Mouse (Mus musculus): ENCODE results near the gene Bsn. TPM values are rescaled to one million over a fixed set of nuclear protein-coding genes. Genes with fewer than 3 reads are reported as not detected.

Bsn gene
- polyA plus RNA-seq, 1 experiment from 2014 or later: 4.4 TPM

DNA sequence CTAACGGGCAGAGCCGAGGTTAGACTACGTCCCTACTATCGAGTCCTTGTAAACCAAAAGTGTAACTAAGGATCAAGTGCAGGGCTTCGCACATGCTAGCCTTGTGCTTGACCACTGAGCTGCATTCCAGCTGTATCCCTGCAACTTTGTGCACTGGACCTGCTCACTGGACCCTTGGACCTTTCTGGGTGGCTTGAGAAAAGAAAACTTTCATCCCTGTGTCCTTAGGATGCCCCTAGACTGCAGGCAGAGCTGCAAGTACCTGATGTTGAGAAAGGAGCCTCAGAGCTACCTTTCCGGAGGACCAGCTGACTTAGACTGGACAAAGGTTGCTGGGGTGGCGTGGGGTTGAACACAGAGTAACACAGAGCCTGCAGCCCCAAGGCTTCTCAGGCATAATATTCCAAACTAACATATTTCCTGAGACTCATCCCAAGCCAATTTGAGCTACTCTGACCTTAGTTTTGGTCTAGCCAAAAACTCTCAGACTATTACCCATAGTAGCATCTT is 99.5 kb downstream of the Bsn start:
- Histone ChIP-seq H3K4me1 (replicated peaks; ENCODE audit: control insufficient read depth, insufficient read depth, low read length) (peaks cover 2% of the 10 kb centered on the region; the same call in 1 of the 2 replicates), H3K4me3 (ENCODE audit: low read depth, low read length) (no peak overlapping the region), H3K36me3 (ENCODE audit: control insufficient read depth, insufficient read depth, low read length) (peaks cover 10% of the 10 kb centered on the region; the same call in 1 of the 2 replicates), H3K27ac (ENCODE audit: low read depth, low read length) (no peak overlapping the region), H3K27me3 (ENCODE audit: control insufficient read depth, insufficient read depth, low read length) (no peaks in the 10 kb centered on the region), H3K4me2 (replicated peaks; ENCODE audit: low read depth, low read length) (no peak overlapping the region), H3K9me3 (ENCODE audit: control insufficient read depth, low read length) (no peaks in the 10 kb centered on the region), H3K9ac (ENCODE audit: low read depth, low read length) (no peak overlapping the region)
- DNase-seq (ENCODE audit: low spot score) (no peak), ATAC-seq (ENCODE audit: low FRiP score) (no peak)
- 98% methylated on average over 7 of the region's 7 CpGs for WGBS

DNA sequence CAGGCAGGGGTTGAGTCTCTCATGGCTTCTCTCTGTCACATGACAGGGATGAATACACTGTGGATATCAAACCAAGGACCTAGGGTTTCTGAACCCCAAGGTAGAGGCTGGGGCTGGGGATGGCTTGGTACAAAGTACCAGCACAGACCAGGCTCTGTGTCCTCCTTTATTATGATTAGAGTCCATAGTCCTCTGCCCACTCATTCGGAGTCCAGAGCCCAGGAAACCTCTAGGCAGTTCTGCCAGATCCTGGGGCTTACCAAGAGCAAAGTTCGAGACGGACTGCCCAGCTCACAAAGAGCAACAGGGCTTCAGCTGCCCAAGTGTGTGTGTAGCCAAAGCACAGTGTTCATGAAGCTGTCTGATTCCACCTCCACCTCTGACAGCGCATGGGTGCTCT is 104.9 kb downstream of the Bsn start:
- no peak overlapping the region for H3K27ac ChIP-seq (ENCODE audit: low read depth, low read length)
- peaks cover 22% of the 10 kb centered on the region for H3K27me3 ChIP-seq (ENCODE audit: control insufficient read depth, insufficient read depth, low read length)
- no peak overlapping the region for H3K9ac ChIP-seq (ENCODE audit: low read depth, low read length)
- ATAC-seq (ENCODE audit: low FRiP score) (no peak), DNase-seq (ENCODE audit: low spot score) (no peak)
- H3K36me3 ChIP-seq (ENCODE audit: control insufficient read depth, insufficient read depth, low read length): peaks cover 11% of the 10 kb centered on the region
- no peak overlapping the region for H3K4me2 ChIP-seq (replicated peaks; ENCODE audit: low read depth, low read length)
- H3K9me3 ChIP-seq (ENCODE audit: control insufficient read depth, low read length): no peaks in the 10 kb centered on the region
- no peak overlapping the region for H3K4me3 ChIP-seq (ENCODE audit: low read depth, low read length)
- WGBS: 93% methylated on average over 4 of the region's 4 CpGs
- H3K4me1 ChIP-seq (replicated peaks; ENCODE audit: control insufficient read depth, insufficient read depth, low read length): no peaks in the 10 kb centered on the region

DNA sequence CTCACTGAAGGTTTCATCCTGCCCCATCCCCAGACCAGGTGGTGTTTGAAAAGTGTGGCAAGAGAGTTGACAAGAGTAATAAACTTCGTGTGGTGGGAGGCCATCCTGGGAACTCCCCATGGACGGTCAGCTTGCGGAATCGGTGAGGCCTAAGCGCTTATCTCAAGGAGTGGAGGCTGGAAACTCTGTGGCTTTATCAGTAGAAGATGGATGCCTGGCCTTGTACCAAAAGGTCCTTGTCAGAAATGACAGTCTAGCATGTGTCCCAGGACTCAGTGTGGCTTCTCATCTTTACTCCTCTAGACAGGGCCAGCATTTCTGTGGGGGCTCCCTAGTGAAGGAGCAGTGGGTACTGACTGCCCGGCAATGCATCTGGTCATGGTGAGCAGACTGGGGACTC is 106.6 kb downstream of the Bsn start:
- Histone ChIP-seq H3K27me3 (ENCODE audit: control insufficient read depth, insufficient read depth, low read length) (peaks cover 22% of the 10 kb centered on the region), H3K9me3 (ENCODE audit: control insufficient read depth, low read length) (no peaks in the 10 kb centered on the region), H3K36me3 (ENCODE audit: control insufficient read depth, insufficient read depth, low read length) (peaks cover 11% of the 10 kb centered on the region), H3K9ac (ENCODE audit: low read depth, low read length) (no peak overlapping the region), H3K27ac (ENCODE audit: low read depth, low read length) (no peak overlapping the region), H3K4me2 (replicated peaks; ENCODE audit: low read depth, low read length) (no peak overlapping the region), H3K4me1 (replicated peaks; ENCODE audit: control insufficient read depth, insufficient read depth, low read length) (no peaks in the 10 kb centered on the region), H3K4me3 (ENCODE audit: low read depth, low read length) (no peak overlapping the region)
- DNase-seq (ENCODE audit: low spot score) (no peak), ATAC-seq (ENCODE audit: low FRiP score) (no peak)
- 77% methylated on average over 6 of the region's 6 CpGs for WGBS

DNA sequence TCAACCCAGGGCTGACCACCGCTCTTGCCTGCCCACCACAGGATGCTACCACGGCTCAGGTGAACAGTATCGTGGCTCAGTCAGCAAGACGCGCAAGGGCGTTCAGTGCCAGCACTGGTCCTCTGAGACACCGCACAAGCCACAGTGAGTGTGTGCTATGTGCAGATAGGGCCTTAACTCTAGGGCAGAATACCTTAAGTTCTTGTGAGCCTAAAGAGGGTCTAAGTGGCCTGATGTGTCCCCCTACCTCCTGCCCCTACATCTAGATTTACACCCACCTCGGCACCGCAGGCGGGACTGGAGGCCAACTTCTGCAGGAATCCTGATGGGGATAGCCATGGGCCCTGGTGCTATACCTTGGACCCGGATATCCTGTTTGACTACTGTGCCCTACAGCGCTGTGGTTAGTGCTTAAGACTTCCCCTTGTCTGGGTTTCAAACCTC is 107.2 kb downstream of the Bsn start, which contains the start of gene Rnf123:
Gene Rnf123 (minus strand): TSS at position 359 of the 444 bp plus-strand sequence.
- no peak within 1 kb of the TSS; the same call in 1 of the 2 replicates for H3K4me3 ChIP-seq (ENCODE audit: low read depth, low read length)
- H3K9ac ChIP-seq (ENCODE audit: low read depth, low read length): no peak within 1 kb of the TSS
- H3K27me3 ChIP-seq (ENCODE audit: control insufficient read depth, insufficient read depth, low read length): peaks cover 22% of the 10 kb centered on the region
- no peak for DNase-seq (ENCODE audit: low spot score)
- H3K9me3 ChIP-seq (ENCODE audit: control insufficient read depth, low read length): no peaks in the 10 kb centered on the region
- H3K4me2 ChIP-seq (replicated peaks; ENCODE audit: low read depth, low read length): peak within 1 kb of the TSS; percentile 14
- 37% methylated on average over 12 of the region's 12 CpGs for WGBS
- no peak within 1 kb of the TSS for H3K27ac ChIP-seq (ENCODE audit: low read depth, low read length)
- peaks cover 3% of the 10 kb centered on the region; the same call in 1 of the 2 replicates for H3K4me1 ChIP-seq (replicated peaks; ENCODE audit: control insufficient read depth, insufficient read depth, low read length)
- no peak for ATAC-seq (ENCODE audit: low FRiP score)
- H3K36me3 ChIP-seq (ENCODE audit: control insufficient read depth, insufficient read depth, low read length): peaks cover 11% of the 10 kb centered on the region

DNA sequence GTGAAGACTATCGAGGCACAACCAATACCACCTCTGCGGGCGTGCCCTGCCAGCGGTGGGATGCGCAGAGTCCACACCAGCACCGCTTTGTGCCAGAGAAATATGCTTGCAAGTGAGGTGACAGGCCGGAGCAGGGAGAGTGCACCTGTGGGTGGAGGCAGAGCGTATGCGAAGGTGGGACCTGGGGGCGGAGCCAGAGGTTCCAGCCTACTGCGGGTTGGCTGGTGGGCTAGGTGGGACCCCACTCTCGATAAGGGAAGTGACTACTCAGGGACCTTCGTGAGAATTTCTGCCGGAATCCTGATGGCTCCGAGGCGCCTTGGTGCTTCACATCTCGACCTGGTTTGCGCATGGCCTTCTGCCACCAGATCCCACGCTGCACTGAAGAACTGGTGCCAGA is 107.6 kb downstream of the Bsn start:
- DNase-seq (ENCODE audit: low spot score): no peak
- Histone ChIP-seq H3K4me3 (ENCODE audit: low read depth, low read length) (no peak overlapping the region; the same call in 1 of the 2 replicates), H3K9ac (ENCODE audit: low read depth, low read length) (no peak overlapping the region), H3K4me1 (replicated peaks; ENCODE audit: control insufficient read depth, insufficient read depth, low read length) (peaks cover 3% of the 10 kb centered on the region; the same call in 1 of the 2 replicates), H3K4me2 (replicated peaks; ENCODE audit: low read depth, low read length) (peak overlapping the region; percentile 14), H3K27ac (ENCODE audit: low read depth, low read length) (no peak overlapping the region), H3K36me3 (ENCODE audit: control insufficient read depth, insufficient read depth, low read length) (peaks cover 11% of the 10 kb centered on the region), H3K9me3 (ENCODE audit: control insufficient read depth, low read length) (no peaks in the 10 kb centered on the region), H3K27me3 (ENCODE audit: control insufficient read depth, insufficient read depth, low read length) (peaks cover 22% of the 10 kb centered on the region)
- no peak for ATAC-seq (ENCODE audit: low FRiP score)
- 7% methylated on average over 19 of the region's 19 CpGs for WGBS

DNA sequence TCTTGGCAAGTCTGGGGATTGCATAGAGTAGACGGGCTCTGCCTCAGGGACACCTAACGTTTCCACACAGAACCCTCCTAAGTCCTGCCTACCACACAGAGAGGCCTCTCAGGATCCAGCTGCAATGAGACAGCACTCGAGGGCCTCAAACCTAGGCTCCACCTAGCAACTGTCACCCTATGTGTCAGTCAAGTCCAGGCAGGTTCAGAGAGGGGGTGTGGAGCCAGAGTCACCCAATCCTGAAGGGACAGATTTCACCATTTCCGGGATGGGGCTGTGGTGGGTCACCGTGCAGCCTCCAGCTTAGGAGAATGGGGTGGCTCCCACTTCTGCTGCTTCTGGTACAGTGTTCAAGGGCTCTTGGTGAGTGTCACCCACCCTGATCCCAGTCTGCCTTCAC is 110.0 kb downstream of the Bsn start, which contains the start of gene Mst1:
Gene Mst1 (plus strand): TSS at position 269 of the 400 bp plus-strand sequence.
- no peak for DNase-seq (ENCODE audit: low spot score)
- Histone ChIP-seq H3K27me3 (ENCODE audit: control insufficient read depth, insufficient read depth, low read length) (peaks cover 22% of the 10 kb centered on the region), H3K27ac (ENCODE audit: low read depth, low read length) (no peak within 1 kb of the TSS; the same call in 1 of the 2 replicates), H3K4me3 (ENCODE audit: low read depth, low read length) (peak within 1 kb of the TSS; percentile 86), H3K36me3 (ENCODE audit: control insufficient read depth, insufficient read depth, low read length) (peaks cover 4% of the 10 kb centered on the region; the same call in 1 of the 2 replicates), H3K4me2 (replicated peaks; ENCODE audit: low read depth, low read length) (peak within 1 kb of the TSS; percentile 79), H3K4me1 (replicated peaks; ENCODE audit: control insufficient read depth, insufficient read depth, low read length) (peaks cover 3% of the 10 kb centered on the region; the same call in 1 of the 2 replicates), H3K9ac (ENCODE audit: low read depth, low read length) (peak within 1 kb of the TSS; percentile 98), H3K9me3 (ENCODE audit: control insufficient read depth, low read length) (no peaks in the 10 kb centered on the region)
- WGBS: 80% methylated on average over 5 of the region's 5 CpGs
- ATAC-seq (ENCODE audit: low FRiP score): no peak

DNA sequence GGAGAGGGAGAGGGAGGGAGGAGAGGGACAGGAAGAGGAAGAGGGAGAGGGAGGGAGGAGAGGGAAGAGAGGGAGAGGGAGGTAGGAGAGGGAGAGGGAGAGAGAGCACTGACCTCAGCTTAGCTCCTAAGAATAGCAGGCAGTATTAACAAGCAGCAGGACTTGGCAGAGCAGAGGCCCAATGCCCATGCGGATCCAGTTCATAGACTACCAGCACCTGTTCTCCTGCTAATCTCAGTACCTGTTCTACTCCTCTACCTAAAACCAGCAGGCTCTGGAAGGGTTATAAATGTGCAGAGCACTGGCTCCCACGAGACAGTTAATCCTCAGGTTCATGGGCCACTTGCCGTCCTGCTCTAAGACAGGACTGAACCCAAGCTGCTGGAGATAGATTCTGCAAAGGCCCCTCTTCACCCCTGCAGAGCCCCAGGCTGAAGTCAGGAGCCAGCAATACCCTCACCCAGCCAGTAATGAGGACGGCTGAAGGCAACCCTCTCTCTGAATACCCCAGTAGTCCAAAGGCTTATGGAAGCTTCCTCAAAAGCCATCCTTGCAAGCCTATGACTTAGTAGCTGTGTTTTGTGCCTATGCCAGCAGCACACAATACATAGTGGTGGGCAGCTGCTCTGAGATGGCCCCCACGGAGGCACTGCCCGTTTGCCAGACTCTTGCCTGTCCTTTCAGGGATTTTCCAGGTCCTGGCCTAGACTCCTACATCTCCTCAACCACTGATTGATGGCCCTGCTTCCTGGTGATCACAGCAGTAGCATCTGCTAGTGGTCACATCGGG is 116.8 kb downstream of the Bsn start:
- Histone ChIP-seq H3K9ac (ENCODE audit: low read depth, low read length) (no peak overlapping the region), H3K27me3 (ENCODE audit: control insufficient read depth, insufficient read depth, low read length) (no peaks in the 10 kb centered on the region), H3K4me2 (replicated peaks; ENCODE audit: low read depth, low read length) (no peak overlapping the region), H3K27ac (ENCODE audit: low read depth, low read length) (no peak overlapping the region), H3K36me3 (ENCODE audit: control insufficient read depth, insufficient read depth, low read length) (no peaks in the 10 kb centered on the region), H3K9me3 (ENCODE audit: control insufficient read depth, low read length) (no peaks in the 10 kb centered on the region), H3K4me3 (ENCODE audit: low read depth, low read length) (no peak overlapping the region), H3K4me1 (replicated peaks; ENCODE audit: control insufficient read depth, insufficient read depth, low read length) (peaks cover 3% of the 10 kb centered on the region; the same call in 1 of the 2 replicates)
- WGBS: 65% methylated on average over 7 of the region's 7 CpGs
- DNase-seq (ENCODE audit: low spot score) (no peak), ATAC-seq (ENCODE audit: low FRiP score) (no peak)

DNA sequence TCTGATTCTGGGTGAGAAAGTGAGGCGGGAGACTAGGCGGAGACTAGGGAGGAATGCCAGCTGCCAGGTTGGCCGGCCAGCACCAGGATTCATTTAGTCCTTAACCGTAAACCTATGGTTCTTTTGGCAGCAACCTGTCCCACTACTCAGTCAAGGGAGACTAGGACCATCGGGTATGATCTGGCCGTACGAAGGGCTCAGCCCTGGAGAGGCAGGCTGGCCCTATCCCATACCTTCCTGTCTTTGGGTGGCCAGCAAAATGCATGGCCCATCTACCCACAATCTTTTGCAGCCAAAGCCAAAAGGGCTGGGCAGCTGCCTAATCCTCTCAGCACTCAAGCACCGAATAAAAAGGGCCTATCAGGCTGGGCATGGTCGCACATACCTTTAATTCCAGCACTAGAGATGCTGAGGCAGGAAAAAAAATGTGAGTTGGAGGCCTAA is 117.7 kb downstream of the Bsn start:
- Histone ChIP-seq H3K9me3 (ENCODE audit: control insufficient read depth, low read length) (no peaks in the 10 kb centered on the region), H3K4me2 (replicated peaks; ENCODE audit: low read depth, low read length) (no peak overlapping the region), H3K4me3 (ENCODE audit: low read depth, low read length) (no peak overlapping the region), H3K9ac (ENCODE audit: low read depth, low read length) (no peak overlapping the region), H3K36me3 (ENCODE audit: control insufficient read depth, insufficient read depth, low read length) (no peaks in the 10 kb centered on the region), H3K27ac (ENCODE audit: low read depth, low read length) (no peak overlapping the region), H3K4me1 (replicated peaks; ENCODE audit: control insufficient read depth, insufficient read depth, low read length) (no peaks in the 10 kb centered on the region), H3K27me3 (ENCODE audit: control insufficient read depth, insufficient read depth, low read length) (no peaks in the 10 kb centered on the region)
- WGBS: 70% methylated on average over 9 of the region's 9 CpGs
- no peak for DNase-seq (ENCODE audit: low spot score)
- ATAC-seq (ENCODE audit: low FRiP score): no peak
